Mouse (Mus musculus): ENCODE measurements around the gene Pmf1. TPM values are rescaled to one million over a fixed set of nuclear protein-coding genes. Genes with fewer than 3 reads are reported as not detected.

Pmf1 gene
- total RNA-seq (2021) = 1 to 10 TPM; 5.1 to 6.2 TPM

DNA sequence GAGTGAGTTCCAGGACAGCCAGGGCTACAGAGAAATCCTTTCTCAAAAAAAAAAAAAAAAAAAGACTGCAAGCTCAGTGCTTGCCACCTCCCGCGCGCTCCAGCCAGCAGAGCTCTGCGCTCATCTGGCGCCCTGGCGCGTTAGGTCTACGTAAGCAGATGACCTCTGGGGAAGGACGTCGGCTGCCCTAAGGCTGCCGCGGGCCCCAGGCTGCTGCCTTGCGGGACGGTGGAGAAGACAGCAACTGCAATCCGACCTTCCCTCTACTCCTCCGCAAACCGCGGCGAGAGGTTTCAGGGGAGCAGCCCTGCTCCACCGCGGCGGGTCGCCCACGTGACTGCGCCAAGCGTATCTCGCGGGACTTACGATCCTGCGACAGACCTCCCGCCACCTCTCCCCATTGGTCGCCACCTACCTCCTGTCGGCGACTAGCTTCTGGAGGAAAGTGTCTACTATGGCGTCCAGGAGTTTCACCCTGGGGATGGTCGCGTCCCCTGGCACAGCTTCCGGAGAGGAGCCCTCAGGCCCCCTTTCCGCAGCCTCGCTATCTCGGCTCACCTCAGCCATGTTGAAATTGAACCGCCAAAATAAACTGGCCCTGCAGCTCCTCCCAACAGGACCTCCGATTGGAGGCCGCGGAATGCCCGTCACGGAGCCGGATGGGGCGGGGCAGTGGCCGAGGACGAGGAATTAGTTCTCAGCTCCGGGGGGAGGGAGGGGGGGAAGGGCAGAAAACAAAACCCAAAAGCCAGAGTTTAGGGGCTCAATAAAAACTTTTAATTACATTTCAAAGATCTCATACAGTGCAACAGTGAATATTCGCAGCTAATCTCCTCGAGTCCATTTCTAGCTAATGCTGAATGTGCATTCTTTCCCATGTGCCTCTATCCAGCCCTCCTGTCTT lies at the start of gene Pmf1:
Gene Pmf1 (minus strand): TSS at position 591 of the 904 bp plus-strand sequence.
- intact Hi-C loops (cut with DNase I) = no loop called here
- DNase-seq (ENCODE audit: low spot score in 2 of 2) = peak; percentile 90 to 93

- intact Hi-C loops (cut with DNase I) = loop anchor here (2.0 kb wide), 1 partner anchor 18 kb away; no protein-coding TSS in a partner anchor
Observed at GRCm38 (mm10) chr3:88458778-88459219, 48.7 kb upstream of the Pmf1 start.

DNA sequence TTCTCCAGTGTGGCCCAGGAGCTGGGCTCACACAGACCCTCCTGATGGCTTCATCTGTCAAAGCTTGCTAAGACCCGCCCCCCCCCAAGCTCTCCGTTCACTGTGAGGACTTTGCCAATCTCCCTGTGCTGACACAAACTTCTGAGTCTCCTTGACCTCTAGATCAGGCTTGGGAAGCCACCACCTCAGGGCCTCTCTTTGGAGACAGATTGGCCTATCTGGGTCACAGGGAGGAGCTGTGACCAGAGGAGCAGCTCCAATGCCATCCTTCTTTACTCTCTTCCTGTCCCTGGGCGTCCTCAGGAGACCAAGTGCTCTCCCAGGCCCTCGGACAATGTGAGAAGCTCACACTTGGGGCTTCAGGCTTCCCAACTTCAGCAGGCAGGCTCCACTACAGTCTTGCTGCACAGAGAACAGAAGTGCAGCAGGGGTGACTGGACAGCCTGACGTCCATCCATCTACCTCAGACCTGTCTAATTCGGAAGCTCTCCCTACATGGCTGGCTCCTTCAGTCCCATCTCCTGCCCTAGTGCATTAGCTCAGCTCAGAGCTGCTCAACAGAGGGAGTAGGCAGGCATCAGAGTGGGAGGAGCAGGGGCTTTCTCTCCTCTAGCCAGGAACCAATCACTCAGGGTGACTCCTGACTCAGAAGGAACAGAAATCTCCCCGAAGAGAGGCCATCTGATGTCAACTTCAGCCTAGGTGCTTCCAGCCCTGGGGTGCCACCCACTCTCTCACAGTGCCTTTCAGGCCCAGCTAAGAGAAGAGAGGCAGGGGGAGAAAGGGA lies 46.8 kb upstream of the Pmf1 start:
- no peak for DNase-seq (ENCODE audit: low spot score in 2 of 2)
- intact Hi-C loops (cut with DNase I) = no loop called here

More at GRCm38 (mm10) chr3:88458778-88459219, 48.7 kb upstream of the Pmf1 start:
- peak; percentile 50 to 68 for DNase-seq (ENCODE audit: low spot score in 2 of 2)

GRCm38 (mm10) chr3:88456313-88456712 lies 46.2 kb upstream of the Pmf1 start:
- intact Hi-C loops (cut with DNase I) = no loop called here
- DNase-seq (ENCODE audit: low spot score in 2 of 2) = no peak

DNA sequence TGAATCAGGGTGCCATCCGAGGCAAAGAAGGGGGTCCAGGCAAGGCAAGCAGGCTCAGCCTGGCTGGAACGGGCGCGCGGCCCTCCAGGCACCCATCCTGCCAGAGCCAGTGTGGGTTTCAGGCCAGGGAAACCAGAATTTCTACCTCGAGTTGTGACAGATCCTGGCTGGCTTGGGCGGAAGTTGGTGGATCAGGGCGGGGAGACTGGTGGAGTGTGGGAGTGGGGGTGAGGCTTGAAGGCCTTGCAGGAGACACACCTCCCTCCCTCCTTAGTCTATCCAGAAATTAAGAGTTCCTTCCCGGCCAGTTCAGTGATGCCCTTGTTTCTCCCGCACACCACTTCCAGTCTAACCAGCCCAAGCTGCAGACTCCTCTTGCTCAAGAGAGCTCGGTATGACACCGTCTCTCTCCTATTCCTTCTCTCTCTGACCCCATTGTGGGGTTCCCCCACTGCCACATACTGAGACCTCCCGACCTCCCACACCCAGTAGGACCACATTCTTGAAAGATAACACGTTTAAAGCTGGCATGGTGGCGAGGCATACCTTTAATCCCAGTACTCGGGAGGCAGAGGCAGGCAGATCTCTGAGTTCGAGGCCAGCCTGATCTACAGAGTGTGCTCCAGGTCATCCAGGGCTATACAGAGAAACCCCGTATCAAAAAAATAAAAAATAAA lies 45.6 kb upstream of the Pmf1 start:
- no peak for DNase-seq (ENCODE audit: low spot score in 2 of 2)
- intact Hi-C loops (cut with DNase I) = no loop called here

GRCm38 (mm10) chr3:88454762-88455587 lies 44.8 kb upstream of the Pmf1 start:
- intact Hi-C loops (cut with DNase I) = no loop called here
- no peak for DNase-seq (ENCODE audit: low spot score in 2 of 2)

- intact Hi-C loops (cut with DNase I) = no loop called here
- DNase-seq (ENCODE audit: low spot score in 2 of 2) = no peak
Observed at GRCm38 (mm10) chr3:88453986-88454385, 43.9 kb upstream of the Pmf1 start.

GRCm38 (mm10) chr3:88453369-88453768 lies 43.2 kb upstream of the Pmf1 start:
- intact Hi-C loops (cut with DNase I) = no loop called here
- no peak for DNase-seq (ENCODE audit: low spot score in 2 of 2)

GRCm38 (mm10) chr3:88452716-88453115 lies 42.6 kb upstream of the Pmf1 start:
- no peak for DNase-seq (ENCODE audit: low spot score in 2 of 2)
- intact Hi-C loops (cut with DNase I) = no loop called here

DNA sequence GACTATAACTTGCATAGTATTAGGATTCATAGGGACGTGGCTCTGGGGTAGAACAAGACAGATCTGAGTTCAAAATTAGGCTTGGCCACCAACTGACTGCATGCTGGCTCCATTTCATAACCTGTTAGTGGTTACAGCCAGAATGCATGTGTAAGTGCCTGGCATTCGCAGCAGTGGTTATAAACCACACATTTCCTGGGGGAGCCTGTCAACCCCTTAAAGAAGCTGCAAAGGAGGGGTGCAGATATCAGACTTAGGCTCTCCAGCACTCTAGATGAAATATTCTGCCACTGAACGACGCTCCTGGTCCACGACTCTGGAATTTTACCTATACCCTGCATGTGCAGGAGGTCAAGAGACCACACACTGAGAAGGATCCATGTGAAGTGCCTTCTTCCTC lies 42.1 kb upstream of the Pmf1 start:
- no peak for DNase-seq (ENCODE audit: low spot score in 2 of 2)
- intact Hi-C loops (cut with DNase I) = no loop called here

- intact Hi-C loops (cut with DNase I) = no loop called here
- DNase-seq (ENCODE audit: low spot score in 2 of 2) = no peak
Observed at GRCm38 (mm10) chr3:88450379-88451131, 40.4 kb upstream of the Pmf1 start.

DNA sequence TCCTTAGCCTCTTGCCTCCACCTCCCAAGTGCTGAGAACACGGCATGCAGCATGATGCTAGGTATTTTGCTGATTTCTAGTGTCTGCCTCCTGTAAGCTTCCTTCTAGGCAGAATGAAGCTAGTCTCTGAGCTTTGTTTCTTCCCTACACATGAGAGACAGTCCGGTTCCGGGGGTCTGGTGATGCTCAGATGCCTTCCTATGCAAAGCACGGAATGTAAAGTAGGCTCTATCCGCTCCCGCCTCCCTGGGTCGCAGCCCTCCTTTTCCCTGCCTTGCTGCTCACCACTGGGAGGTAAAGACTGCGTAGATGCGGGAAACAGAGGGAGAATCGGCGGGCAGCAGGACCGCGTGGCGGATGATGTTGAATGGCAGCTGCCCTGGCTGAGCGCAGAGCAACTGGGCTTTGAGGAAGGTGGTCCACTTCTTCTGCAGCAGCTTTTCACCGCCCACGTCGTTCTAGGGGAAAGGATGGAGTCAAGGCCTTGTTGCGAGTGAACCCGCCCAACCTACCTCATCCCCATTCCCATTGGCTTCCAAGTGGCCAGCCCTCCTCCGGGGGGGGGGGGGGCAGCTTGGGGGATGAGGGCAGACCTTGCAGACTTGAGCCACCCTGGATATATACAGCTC lies 39.4 kb upstream of the Pmf1 start:
- no peak for DNase-seq (ENCODE audit: low spot score in 2 of 2)
- intact Hi-C loops (cut with DNase I) = no loop called here

- no peak for DNase-seq (ENCODE audit: low spot score in 2 of 2)
- intact Hi-C loops (cut with DNase I) = no loop called here
Observed at GRCm38 (mm10) chr3:88448443-88448842, 38.3 kb upstream of the Pmf1 start.

- intact Hi-C loops (cut with DNase I) = no loop called here
- no peak for DNase-seq (ENCODE audit: low spot score in 2 of 2)
Observed at GRCm38 (mm10) chr3:88447676-88448183, 37.6 kb upstream of the Pmf1 start.

- intact Hi-C loops (cut with DNase I) = no loop called here
- no peak for DNase-seq (ENCODE audit: low spot score in 2 of 2)
Observed at GRCm38 (mm10) chr3:88446471-88447123, 36.5 kb upstream of the Pmf1 start.

- DNase-seq (ENCODE audit: low spot score in 2 of 2) = no peak
- intact Hi-C loops (cut with DNase I) = no loop called here
Observed at GRCm38 (mm10) chr3:88442888-88443287, 32.8 kb upstream of the Pmf1 start.

- DNase-seq (ENCODE audit: low spot score in 2 of 2) = no peak
- intact Hi-C loops (cut with DNase I) = no loop called here
Observed at GRCm38 (mm10) chr3:88442488-88442887, 32.4 kb upstream of the Pmf1 start.
